Mouse (Mus musculus): ENCODE measurements around the gene Zbtb41.
"Not testable (repeated sequence)": the region's sequence is repeated elsewhere in the genome, so short reads cannot be mapped to it uniquely, and the experiment has no call there.

The Zbtb41 gene

DNA sequence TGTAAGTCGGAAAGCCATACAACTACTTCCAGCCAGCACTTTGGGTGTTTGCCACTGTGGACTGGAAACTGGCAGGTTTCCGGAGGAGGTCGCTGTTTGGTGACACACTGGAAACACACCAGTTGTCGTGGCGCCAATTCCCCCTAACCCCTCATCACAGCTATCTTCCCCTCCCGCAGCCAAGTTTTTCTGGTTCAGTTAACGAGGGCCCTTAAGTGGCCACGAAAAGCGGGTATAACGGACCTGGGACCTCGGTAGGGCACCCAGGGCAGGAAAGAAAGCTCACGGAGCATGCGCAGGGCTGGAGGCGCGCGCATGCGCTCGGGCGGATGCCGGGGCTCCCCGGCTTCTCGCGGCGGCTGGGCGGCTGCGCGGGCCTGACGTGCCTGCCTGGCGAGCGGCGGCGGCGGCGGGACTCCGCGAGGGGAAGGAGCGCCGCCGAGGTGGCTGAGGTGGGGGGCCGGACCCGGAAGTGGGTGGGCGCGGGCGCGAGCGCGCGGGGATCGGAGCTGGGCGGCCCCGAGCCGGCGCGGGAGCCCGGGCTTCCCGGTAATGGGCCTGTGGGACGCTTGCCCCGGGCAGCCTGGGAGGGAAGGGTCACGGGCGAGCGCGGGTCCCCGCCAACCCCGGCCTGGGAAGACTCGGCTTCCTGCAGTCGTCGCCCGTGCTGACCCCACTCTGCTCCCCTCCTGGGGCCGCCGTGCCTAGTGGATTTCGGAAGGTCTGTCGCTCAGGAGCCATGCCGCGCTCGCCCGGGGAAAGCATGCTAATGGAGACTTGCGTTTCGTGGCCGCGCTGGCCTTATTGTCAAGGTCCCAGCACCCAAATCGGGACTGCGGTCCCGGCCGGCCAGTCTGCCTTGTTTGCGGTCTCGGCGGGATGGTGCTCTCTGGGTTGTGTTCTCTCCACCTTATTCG, at the start of gene Zbtb41:
Gene Zbtb41, plus strand, starts transcription at position 414 of the 917 bp plus-strand sequence.
- peak; percentile 96 for ATAC-seq (ENCODE audit: low TSS enrichment)

DNA sequence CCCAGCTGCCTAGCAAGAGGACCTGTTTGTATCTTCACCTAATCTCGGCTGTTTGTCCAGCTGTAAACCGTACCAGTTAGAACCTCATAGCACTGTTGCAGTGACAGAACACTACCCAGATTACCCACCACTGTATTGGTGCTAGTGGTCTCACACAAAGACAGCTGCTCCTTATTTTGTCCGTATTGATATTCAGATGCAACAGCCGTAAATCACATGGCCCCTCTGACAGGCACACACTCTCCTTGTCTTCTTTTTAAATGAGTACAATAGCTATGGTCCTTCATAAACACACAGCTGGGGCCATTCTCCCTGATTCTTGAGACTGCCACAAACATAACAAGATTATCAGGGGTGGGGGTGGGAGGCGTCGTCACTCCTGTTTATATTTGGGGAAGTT, 46.2 kb upstream of the Zbtb41 start:
- ATAC-seq (ENCODE audit: low TSS enrichment): no peak

DNA sequence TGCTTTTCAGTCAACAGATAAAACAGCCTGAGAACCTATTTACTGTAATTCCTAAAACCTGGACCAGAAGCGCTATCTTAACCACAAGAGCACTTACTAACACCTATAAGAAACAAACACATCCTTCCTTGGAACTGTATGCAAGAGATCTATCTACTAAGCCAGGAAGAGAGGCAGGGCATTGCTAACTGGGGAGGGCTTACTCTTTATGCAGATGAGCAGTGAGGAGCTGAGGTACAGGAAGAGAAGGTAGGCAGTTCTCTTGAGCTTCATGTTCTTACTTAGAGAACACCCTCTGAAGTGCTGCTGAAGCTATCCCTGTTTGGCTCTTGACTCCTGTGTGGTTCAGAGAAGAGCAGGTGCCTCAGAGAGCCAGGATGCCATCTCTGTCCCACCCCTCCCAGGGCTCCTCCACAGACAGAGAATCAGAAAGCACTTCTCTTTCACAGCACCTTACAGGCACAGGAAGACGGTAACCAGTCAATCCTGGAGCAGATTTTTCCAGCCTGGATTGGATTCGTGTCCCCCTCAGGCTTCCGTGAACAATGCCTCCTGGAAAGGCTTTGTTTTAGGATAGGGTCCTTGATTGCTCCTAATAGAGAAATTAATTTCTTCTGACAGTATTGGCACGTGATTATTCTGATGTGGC, 45.3 kb upstream of the Zbtb41 start, which contains the start of gene Crb1:
Gene Crb1, minus strand, starts transcription at position 463 of the 649 bp plus-strand sequence.
- peak; percentile 74 for ATAC-seq (ENCODE audit: low TSS enrichment)

DNA sequence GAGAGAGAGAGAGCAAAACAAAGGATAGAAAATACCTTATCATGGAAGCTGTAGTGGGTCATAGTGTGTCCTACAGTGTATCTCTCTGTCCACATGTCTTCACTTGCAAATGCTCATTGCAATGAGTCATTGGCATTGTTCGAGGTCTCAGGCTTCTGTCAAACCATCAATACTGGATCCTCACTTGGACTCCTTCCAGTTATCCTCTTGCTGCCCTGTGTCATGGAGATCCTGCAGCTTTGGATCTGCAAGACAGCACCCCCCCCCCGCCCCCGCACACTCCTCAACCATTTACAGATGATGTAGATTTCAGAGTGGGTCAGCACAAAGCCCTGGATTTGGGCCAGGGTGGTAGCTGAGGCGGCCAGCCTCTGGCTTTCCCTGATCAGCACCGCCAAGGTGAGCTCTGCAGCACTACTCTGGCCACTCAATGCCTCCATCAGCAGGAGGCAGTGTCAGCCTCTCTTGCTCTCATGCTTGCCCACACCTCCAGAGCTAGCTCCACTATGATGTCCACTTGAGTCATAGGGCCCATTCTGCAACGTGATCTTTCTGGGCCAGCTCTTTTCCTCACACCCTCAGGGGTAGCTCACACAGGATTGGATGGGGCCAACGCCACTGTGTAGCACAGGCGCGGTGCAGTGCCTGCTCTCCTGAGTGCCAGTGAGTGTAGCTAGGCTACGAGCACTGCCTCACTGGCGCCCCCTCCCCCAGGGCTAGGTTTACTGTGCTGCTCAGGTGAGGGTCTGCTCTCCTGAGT, 43.0 kb upstream of the Zbtb41 start:
- no peak for ATAC-seq (ENCODE audit: low TSS enrichment)

DNA sequence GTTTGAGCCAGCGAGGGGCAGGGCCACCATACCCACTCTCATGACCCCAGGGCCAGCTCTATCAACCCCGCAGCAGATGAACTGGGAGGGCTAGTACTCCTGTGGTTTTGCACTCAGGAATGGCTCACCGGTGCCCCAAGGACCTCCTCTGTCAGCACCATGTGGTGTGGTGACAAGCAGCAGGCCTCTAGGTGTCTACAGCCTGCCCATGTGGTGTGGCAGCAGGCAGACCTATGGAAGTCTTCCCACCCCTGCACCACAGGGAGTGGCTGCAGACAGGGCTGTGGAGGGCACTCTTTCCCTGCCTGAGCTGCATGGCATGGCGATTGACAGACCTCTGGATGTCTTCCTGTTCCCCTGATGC, 42.5 kb upstream of the Zbtb41 start:
- ATAC-seq (ENCODE audit: low TSS enrichment): no peak

DNA sequence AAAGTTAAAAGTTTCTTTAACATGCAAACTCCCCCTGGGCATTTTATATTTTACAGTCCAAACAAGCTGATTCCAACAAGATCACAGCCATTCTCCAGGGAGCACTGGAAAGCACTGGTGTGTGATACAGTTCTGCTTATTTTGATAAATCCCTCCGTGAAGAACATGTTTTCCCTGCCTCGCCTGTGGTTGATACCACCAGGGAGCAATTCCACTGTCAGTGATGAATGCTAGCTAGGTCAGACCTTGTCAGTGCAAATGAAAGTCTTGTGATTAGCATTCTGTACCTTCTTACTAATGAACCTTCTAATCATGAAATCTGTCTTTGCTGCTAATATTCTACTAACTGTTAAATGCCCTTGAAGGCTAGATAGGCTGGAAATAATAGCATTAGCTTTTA, 30.3 kb upstream of the Zbtb41 start:
- no peak for ATAC-seq (ENCODE audit: low TSS enrichment)

DNA sequence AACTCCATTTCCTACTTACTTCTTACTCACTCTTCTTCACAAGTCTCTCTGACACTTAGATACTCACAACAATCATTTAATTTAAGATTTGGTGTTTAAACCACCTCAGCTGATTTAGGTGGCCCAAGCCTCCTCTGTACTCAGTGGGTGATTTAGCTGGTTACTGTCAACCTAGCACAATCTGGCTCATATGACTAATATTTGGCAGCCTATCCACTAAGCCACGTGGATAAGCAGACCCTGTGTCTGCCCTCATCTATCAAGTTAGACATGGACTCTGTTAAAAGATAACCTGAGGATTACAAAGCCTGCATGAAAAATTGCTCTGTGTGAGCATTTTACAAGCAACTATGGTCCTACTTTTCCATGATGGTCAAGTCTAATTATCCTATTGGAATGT, 25.5 kb upstream of the Zbtb41 start:
- no peak for ATAC-seq (ENCODE audit: low TSS enrichment)

DNA sequence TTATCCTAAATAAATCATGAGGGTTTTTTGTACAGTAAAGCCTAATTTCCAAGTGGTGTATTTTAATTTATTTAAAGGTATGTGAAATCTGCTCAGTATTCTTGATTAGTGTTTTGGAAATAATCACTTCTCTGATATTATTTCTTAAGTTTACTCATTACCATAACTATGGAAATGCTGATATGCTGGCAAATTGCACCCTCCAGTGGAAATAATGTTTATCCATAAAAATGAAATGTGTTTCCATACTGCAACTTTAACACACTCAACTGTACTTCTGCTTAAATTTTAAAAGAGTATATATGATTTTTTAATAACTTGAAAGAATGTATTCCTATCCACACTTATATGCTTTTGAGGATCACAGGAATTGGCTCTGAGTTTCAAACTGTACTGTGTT, 16.3 kb upstream of the Zbtb41 start:
- ATAC-seq (ENCODE audit: low TSS enrichment): no peak

DNA sequence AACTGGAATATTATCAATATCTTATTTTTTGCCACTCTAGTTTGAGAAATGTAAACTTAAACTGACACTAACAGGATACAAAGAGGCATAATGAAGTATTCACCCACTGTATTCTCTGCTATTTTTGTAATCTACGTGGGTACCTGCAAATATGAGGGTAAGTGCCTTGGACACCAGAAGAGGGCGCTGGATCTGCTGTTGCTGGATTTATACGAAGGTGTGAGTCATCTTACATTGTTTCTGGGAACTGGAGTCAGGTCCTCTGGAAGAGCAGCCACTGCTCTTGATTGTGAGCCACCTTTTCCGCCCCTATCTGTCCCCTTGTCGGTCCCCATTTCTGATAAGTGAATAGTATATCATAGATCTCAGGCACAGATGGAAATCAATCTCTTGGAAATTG, 14.4 kb upstream of the Zbtb41 start:
- ATAC-seq (ENCODE audit: low TSS enrichment): no peak

DNA sequence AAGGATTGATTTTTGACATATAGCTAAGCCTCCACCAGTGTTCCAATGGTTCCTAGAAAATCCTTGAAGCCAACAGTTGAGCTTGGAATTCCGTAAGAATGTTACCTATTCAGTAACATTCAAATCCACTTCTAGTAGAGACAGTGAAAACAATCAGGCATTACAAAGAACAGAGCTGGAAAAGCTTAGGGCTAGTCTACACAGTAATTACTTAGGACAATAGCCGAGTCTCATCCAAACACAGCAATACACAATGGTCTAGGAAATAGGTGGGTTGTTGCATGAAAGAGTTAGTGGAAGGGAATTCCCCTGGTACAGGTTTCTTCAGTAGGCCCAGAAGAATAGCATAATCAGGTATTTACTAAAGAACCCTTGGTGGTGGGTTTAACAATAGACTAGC, 9.7 kb upstream of the Zbtb41 start:
- ATAC-seq (ENCODE audit: low TSS enrichment): not testable (repeated sequence)

DNA sequence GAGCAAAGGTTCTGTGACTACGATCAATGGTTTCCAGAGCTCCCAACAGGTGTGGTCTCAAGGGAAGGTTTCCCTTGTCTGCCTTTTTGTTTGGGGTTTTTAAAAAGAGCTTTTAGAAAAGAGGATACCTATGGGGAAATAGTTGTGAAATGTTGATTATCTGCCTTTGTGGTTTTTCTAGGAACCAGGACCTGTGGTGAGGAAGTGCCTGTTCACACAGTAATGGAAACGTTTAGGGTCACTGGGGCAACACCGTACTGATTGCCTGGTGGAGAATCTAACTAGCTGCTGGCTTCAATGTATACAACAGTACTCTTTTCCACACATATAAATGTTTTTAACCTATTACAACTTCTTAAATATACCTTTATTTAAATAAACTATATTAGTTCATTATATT, 8.6 kb upstream of the Zbtb41 start:
- no peak for ATAC-seq (ENCODE audit: low TSS enrichment)

DNA sequence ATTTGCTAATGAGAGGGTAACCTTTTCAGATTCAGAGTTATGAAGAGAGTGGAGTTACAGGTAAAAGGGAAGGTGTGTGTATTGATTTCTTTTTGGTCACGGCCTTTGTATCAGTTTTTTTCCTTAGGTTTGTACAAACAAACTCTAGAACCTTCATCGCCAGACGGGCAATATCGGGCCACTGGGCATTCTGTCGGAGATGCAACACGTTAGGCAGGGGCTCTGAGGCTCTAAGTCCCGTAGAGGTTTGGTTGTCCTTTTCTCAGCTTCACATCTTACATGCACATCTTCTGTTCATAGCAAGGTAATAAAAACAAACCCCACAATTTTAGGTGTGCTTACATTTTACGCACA, 590 bp upstream of the Zbtb41 start:
- peak; percentile 17 for ATAC-seq (ENCODE audit: low TSS enrichment)

DNA sequence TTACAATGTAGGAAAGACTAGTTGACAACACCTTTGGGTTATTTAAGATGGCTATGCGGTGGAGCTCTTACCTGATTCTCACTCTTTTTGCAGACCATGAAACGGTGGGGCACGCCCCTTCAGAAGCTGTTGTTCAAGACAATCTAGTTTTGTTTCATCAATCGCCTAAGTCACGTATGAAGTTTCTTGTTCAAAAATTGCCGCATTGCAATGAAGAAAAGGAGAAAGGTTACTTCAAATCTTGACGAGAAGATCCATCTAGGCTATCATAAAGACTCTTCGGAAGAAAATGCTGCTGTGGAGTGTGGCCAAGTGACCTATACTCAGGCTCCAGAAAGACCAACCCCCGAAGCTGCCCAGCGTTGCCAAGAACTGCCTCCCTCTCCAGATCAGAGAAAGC, 853 bp downstream of the Zbtb41 start:
- ATAC-seq (ENCODE audit: low TSS enrichment): no peak

DNA sequence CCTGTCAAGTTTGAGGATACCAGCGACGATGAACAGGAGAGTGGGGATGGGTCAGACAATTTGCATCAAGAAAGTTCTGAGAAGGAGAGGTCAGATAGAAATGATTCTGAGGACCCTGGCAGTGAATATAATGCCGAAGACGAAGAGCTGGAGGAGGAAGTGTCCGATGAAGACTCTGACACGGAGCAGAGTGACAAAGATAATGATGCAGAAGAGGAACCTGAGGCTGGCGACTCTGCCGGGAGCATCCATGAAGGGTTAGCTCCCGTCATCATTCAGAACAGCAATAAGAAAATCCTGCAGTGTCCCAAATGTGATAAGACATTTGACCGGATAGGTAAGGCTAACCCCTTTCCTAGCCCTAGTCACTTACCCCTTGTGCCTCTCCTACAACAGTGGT, 1.8 kb downstream of the Zbtb41 start:
- no peak for ATAC-seq (ENCODE audit: low TSS enrichment)

DNA sequence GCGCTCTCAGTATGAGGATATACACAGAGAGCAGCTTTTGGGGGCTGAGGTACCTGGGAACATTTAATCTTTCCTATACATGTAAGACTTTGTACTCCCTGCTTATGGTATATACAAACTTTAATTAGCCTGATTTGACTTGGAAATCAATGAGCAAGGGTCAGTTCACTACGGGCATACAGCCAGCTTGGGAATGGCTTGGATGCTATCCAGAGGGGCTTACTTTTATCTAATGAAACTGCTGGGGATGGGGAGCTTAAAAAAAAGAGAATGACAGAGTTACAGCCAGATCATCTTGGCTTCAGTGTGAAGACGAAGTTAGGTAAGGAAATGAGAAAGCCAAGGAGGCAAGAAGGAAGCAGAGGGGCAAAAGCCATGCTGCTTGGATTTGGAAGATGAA, 2.9 kb downstream of the Zbtb41 start:
- no peak for ATAC-seq (ENCODE audit: low TSS enrichment)

DNA sequence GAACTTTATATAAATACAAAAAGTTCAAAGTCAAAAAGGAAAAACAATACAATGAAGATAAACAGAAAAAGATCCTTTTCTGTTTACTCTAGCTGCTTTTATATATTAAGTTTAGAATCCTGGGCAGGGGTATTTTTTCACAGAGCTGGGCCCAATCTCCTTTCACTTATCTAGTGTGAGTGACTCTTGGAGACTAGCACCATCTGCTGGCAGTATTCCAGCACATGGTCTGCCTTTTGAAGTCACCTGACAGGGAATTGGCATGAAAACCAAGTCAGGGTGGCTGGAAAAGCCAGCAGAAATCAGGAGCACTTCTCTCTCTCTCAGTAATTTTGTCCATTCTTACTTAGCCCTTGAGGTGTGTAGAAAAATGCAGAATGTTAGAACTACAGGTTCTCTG, 16.3 kb downstream of the Zbtb41 start:
- no peak for ATAC-seq (ENCODE audit: low TSS enrichment)

DNA sequence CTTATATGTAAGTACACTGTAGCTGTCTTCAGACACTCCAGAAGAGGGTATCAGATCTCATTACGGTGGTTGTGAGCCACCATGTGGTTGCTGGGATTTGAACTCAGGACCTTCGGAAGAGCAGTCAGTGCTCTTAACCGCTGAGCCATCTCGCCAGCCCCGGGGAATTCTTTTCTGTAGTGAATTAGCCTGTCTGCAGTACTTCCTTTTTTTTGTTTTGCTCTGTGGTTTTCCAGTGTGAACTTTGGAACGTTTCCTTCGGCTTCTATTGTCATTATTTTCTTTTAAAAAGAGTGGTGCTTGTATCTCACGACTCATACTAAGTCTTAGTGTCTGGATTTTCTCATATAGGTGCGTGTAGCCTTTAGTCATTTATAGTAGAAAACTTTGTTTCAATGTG, 21.0 kb downstream of the Zbtb41 start:
- ATAC-seq (ENCODE audit: low TSS enrichment): not testable (repeated sequence)

DNA sequence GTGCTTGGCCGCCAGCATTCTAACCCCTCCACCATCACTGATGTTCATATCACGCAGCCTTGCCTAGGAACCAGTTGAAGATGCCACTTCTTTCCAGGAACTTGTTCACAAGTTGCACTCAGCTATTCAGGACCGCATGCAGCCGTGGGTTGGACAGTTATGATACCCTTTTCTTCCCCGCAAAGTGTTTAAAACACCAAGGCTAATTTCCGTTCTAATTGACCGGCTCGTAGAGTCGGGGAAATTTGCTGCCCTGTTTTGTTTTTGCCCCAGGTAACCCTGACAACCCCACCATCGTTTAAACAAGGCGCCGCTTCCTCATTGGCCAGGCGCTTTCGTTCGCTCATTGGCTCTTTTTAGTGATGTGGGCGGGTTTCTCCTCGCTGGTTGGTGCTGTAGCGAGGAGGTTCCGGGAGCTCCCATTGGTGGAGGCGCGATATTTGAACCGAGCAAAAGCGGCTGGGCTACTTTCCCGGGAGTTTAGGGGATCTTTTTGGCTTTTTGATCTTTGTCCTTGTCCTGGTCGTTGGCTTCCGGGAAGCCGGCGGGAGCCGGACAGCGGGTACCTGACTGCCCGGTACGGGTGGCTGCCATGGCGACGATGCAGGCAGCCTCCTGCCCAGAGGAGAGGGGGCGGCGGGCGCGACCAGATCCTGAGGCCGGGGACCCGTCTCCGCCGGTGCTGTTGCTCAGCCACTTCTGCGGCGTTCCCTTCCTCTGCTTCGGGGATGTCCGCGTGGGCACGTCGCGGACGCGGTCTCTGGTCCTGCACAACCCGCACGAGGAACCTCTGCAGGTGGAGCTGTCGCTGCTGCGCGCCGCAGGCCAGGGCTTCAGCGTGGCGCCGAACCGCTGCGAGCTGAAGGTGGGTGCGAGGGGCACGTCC, 32.5 kb downstream of the Zbtb41 start, which contains the start of gene Aspm:
Gene Aspm, plus strand, starts transcription at position 433 of the 886 bp plus-strand sequence.
- ATAC-seq (ENCODE audit: low TSS enrichment): peak; percentile 100

DNA sequence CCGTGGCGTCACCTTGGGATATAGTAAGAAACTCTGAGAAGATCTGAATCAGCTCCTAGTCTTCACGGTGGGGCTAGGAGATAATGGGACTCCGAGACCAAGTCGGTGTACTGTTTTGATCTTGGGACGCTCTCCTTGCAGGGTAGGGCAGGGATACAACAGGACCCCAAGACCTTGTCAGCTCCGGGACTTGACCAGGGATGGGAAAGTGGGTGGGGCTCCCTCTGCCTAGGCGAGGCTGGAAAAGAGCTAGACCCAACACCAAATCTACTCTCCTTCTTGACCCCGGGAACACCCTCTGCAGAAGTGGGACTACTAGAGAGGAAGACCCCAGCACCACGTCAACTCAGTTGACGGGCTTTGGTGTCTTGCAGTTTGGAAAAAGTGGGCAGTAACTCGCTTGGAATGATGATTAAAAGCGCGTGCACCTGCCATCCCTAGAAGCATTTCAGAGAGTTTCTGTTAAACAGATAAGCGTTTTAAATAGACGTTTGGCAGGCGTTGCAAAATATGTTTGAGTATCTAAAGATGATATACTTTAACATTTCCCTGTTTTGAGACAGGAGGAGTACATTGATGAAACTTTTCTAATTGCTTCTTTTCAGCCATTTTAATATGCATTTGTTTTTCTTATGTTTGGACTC, 33.3 kb downstream of the Zbtb41 start:
- ATAC-seq (ENCODE audit: low TSS enrichment): no peak

DNA sequence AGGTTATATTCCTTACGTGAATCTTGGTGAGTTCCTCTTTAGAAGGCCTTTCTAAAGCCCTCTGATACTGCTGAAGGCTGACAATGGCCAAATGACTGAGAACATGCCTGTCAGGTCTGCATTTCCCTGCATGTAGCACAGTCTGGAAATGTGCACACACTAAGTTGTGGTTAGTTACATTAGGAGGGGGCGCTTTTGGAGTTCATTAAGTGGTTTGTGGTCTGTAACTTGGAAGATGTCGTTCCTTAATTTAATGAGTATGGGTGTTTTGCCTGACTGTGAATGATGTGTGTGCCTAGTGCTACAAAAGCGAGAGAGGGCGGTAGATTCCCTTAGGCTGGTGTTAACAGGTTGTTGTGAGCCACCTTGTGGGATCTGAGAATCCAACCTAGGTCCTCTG, 38.7 kb downstream of the Zbtb41 start:
- no peak for ATAC-seq (ENCODE audit: low TSS enrichment)

DNA sequence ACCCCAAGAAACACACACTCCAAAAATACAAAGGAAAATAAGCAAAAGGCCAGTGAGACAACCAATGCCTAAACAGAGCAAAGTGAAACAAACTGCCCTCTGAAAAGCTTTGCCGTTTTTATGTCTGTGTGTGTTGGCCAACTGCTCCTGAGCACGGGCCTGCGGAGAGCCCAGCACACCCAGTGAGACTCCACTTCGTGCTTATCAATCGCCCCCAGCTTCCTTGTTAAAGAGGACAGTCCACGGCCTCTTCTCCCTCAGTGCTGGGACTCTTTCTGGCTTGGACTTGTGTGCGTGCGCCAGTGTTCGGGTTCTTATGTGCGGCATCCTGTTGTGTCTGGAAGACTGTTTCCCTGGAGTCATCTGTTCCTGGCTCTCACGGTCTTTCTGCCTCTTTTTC, 43.8 kb downstream of the Zbtb41 start:
- ATAC-seq (ENCODE audit: low TSS enrichment): no peak
